Mouse (Mus musculus) layer of hippocampus, adult 2 months (tissue): Measurements from ENCODE around the gene Slc4a8. TPM values are rescaled to one million over a fixed set of nuclear protein-coding genes. Genes with fewer than 3 reads are reported as not detected.

Experiments
- DNase-seq, 2 experiments: peaks; one replicate each; pipeline ENCODE4 v3.0.0; 2022; ENCODE audit warnings: low spot score in 2 of 2
- H3K27ac ChIP-seq: fragments of 200-600 bp; 2 replicates; pipeline ENCODE4 v1.8.1; 2022
- H3K4me3 ChIP-seq: fragments of 200-600 bp; 2 replicates; pipeline ENCODE4 v1.8.1; 2022; ENCODE audit warnings: mild to moderate bottlenecking
- CTCF ChIP-seq: fragments of 200-600 bp; conservative IDR thresholded peaks from 2 replicates; pipeline ENCODE4 v1.8.1; 2022; ENCODE audit warnings: antibody characterized with exemption, mild to moderate bottlenecking, moderate library complexity
- total RNA-seq, 2 experiments: library from RNA; stranded (reverse); gene quantifications; 2 replicates each; pipeline ENCODE4 v1.2.3; 2021

The Slc4a8 gene
- total RNA-seq, 2 experiments from 2014 or later, result 77.4 to 94.2 TPM

GRCm38 (mm10) chr15:100728586-100728985, 33.0 kb upstream of the Slc4a8 start:
- no peak for DNase-seq
- H3K27ac ChIP-seq, result peak overlapping the region; percentile 70; the same call in 1 of the 2 replicates
- peak overlapping the region; percentile 38 for H3K4me3 ChIP-seq
- TF ChIP-seq CTCF, result no peak

- DNase-seq, result no peak
- Histone ChIP-seq H3K27ac (peak within 1 kb of the TSS; percentile 70; the same call in 1 of the 2 replicates), H3K4me3 (peak within 1 kb of the TSS; percentile 38)
- no peak for TF ChIP-seq CTCF
These were observed 32.1 kb upstream of the Slc4a8 start, which contains the start of gene Galnt6 for GRCm38 (mm10) chr15:100729281-100729985. Gene Galnt6, minus strand, starts transcription at chr15:100729376.

- DNase-seq, result no peak
- Histone ChIP-seq H3K27ac (no peak overlapping the region), H3K4me3 (no peak overlapping the region)
- no peak for TF ChIP-seq CTCF
These were observed 30.5 kb upstream of the Slc4a8 start for GRCm38 (mm10) chr15:100731081-100731480.

- no peak for TF ChIP-seq CTCF
- DNase-seq, result no peak
- H3K27ac ChIP-seq, result no peak overlapping the region
- H3K4me3 ChIP-seq, result no peak overlapping the region
These were observed 29.0 kb upstream of the Slc4a8 start for GRCm38 (mm10) chr15:100732580-100732979.

GRCm38 (mm10) chr15:100735095-100735952, 26.2 kb upstream of the Slc4a8 start:
- H3K27ac ChIP-seq, result no peak overlapping the region
- no peak for DNase-seq
- no peak overlapping the region for H3K4me3 ChIP-seq
- no peak for TF ChIP-seq CTCF

- no peak for TF ChIP-seq CTCF
- no peak for DNase-seq
- H3K27ac ChIP-seq, result no peak overlapping the region
These were observed 25.6 kb upstream of the Slc4a8 start for GRCm38 (mm10) chr15:100735953-100736300.

GRCm38 (mm10) chr15:100737667-100738066, 23.9 kb upstream of the Slc4a8 start:
- H3K27ac ChIP-seq, result no peak overlapping the region

More at GRCm38 (mm10) chr15:100735953-100736300, 25.6 kb upstream of the Slc4a8 start:
- H3K4me3 ChIP-seq, result no peak overlapping the region

GRCm38 (mm10) chr15:100738351-100738781, 23.2 kb upstream of the Slc4a8 start:
- Histone ChIP-seq H3K27ac (no peak overlapping the region), H3K4me3 (no peak overlapping the region)
- no peak for DNase-seq
- TF ChIP-seq CTCF, result no peak

More at GRCm38 (mm10) chr15:100737667-100738066, 23.9 kb upstream of the Slc4a8 start:
- DNase-seq, result no peak
- no peak for TF ChIP-seq CTCF
- H3K4me3 ChIP-seq, result no peak overlapping the region

GRCm38 (mm10) chr15:100739442-100739841, 22.1 kb upstream of the Slc4a8 start:
- Histone ChIP-seq H3K4me3 (no peak overlapping the region), H3K27ac (no peak overlapping the region)
- DNase-seq, result no peak
- no peak for TF ChIP-seq CTCF

GRCm38 (mm10) chr15:100743238-100743637, 18.3 kb upstream of the Slc4a8 start:
- H3K27ac ChIP-seq, result no peak overlapping the region
- H3K4me3 ChIP-seq, result no peak overlapping the region
- TF ChIP-seq CTCF, result no peak
- DNase-seq, result no peak

- no peak for TF ChIP-seq CTCF
- Histone ChIP-seq H3K27ac (no peak overlapping the region), H3K4me3 (peak overlapping the region; percentile 26; the same call in 1 of the 2 replicates)
- no peak for DNase-seq
These were observed 14.9 kb upstream of the Slc4a8 start for GRCm38 (mm10) chr15:100746478-100747120.

- peak overlapping the region; percentile 40 for H3K4me3 ChIP-seq
- 0 out of 2 replicates have a peak overlapping the region, but pooled peaks have one; percentile 2 for H3K27ac ChIP-seq
- no peak for DNase-seq
- TF ChIP-seq CTCF, result no peak
These were observed 14.2 kb upstream of the Slc4a8 start for GRCm38 (mm10) chr15:100747121-100747963.
